Mouse (Mus musculus): Measurements from ENCODE around the gene Shmt1.

DNA sequence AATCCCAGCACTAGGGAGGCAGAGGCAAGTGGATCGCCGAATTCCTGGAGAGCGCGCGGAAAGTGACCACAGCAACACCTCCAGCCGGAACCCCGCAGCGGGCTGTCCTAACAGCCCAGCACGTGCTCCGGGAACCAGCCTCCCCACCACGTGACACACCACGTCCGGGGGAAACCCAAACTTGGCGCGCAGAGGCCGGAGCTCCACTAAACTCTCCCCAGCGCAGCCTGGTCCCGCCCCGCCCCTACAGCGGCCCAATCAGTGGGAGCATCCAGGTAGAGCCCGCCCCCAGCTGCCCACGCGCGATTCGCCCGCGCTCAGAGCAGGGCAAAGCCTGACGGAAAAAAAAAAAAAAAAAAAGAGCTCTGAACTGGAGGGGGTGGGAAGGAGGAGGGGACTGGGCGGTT, 461 bp downstream of the Shmt1 start:
- TF ChIP-seq POLR2A (IDR thresholded peaks at IDR 0.05; ENCODE audit: extremely low read depth, insufficient read depth, low read length) (peak; percentile 84), CTCF (IDR thresholded peaks at IDR 0.05; ENCODE audit: low read depth, low read length) (no peak)
